Mouse (Mus musculus): Measurements from ENCODE around the gene Trim52. TPM values are rescaled to one million over a fixed set of nuclear protein-coding genes. Genes with fewer than 3 reads are reported as not detected.

The Trim52 gene
- total RNA-seq (2012; rRNA removed) (not detected in 2 replicates), total RNA-seq (2014; rRNA removed) (not detected in 2 replicates), polyA plus RNA-seq (2012; ENCODE audit: insufficient read length, low read depth) (not detected in 2 replicates)

- dilution Hi-C loops (cut with MboI; ENCODE audit: extremely low pct_ligation_motif_present, extremely low pct_unique_long_range_greater_than_20kb, low sequenced_read_pairs) (no loop called here), in situ Hi-C loops (cut with MboI; ENCODE audit: low pct_ligation_motif_present, low pct_unique_long_range_greater_than_20kb, low sequenced_read_pairs) (no loop called here)
- Histone ChIP-seq H3K4me1 (ENCODE audit: control insufficient read depth in 1 of 2, insufficient read depth in 2 of 2) (no peaks in the 10 kb centered on the region), H3K4me2 (ENCODE audit: insufficient read depth, low read depth, poor library complexity, severe bottlenecking) (no peak within 1 kb of the TSS), H3K79me2 (replicated peaks; ENCODE audit: control insufficient read depth, extremely low read depth, insufficient read depth, poor library complexity, severe bottlenecking) (no peaks in the 10 kb centered on the region), H3K4me3 (replicated peaks in 1 of 3; ENCODE audit: low read depth in 2 of 3, low read length in 2 of 3, poor library complexity in 1 of 3) (no peak within 1 kb of the TSS), H3K9ac (ENCODE audit: insufficient read depth, low read depth) (no peak within 1 kb of the TSS), H3K9me3 (replicated peaks; ENCODE audit: low read length) (peaks cover 23% of the 10 kb centered on the region), H3K27ac (ENCODE audit: insufficient read depth, low read depth) (no peak within 1 kb of the TSS), H3K36me3 (replicated peaks in 1 of 2; ENCODE audit: control insufficient read depth in 1 of 2, insufficient read depth in 1 of 2, low read length in 1 of 2) (no peaks in the 10 kb centered on the region), H3K27me3 (replicated peaks) (no peaks in the 10 kb centered on the region)
- no peak for DNase-seq (ENCODE audit: extremely low read depth)
- TF ChIP-seq GABPA (IDR thresholded peaks at IDR 0.05; ENCODE audit: insufficient replicate concordance, low read depth, low read length), result no peak
- TF ChIP-seq MXI1 (IDR thresholded peaks at IDR 0.05; ENCODE audit: low read depth, low read length), result no peak
- TF ChIP-seq EP300 (IDR thresholded peaks at IDR 0.05; ENCODE audit: low read length), result no peak
Measured at GRCm38 (mm10) chr14:106105980-106106379, at the start of gene Trim52. Gene Trim52, plus strand, starts transcription at chr14:106106198.

- no peaks in the 10 kb centered on the region for H3K36me3 ChIP-seq (replicated peaks in 1 of 2; ENCODE audit: control insufficient read depth in 1 of 2, insufficient read depth in 1 of 2, low read length in 1 of 2)
- no peak for TF ChIP-seq NRF1 (IDR thresholded peaks at IDR 0.05; ENCODE audit: low read depth, low read length)
- TF ChIP-seq TBP (conservative IDR thresholded peaks at IDR 0.05; ENCODE audit: low read depth, low read length), result no peak
- no peak for TF ChIP-seq JUN (IDR thresholded peaks at IDR 0.05; ENCODE audit: insufficient read depth, low read depth, low read length)
- TF ChIP-seq RCOR1 (conservative IDR thresholded peaks at IDR 0.05; ENCODE audit: low read depth, low read length), result no peak
- no peak for TF ChIP-seq HCFC1 (IDR thresholded peaks at IDR 0.05; ENCODE audit: low read depth, low read length)
- no peak for TF ChIP-seq BHLHE40 (IDR thresholded peaks at IDR 0.05; ENCODE audit: low read depth, low read length)
- no peak for TF ChIP-seq SIN3A (IDR thresholded peaks at IDR 0.05; ENCODE audit: low read length)
- no peak for TF ChIP-seq CHD2 (IDR thresholded peaks at IDR 0.05; ENCODE audit: low read length)
- no peak for TF ChIP-seq KAT2A (IDR thresholded peaks at IDR 0.05; ENCODE audit: insufficient replicate concordance, low read length)
- TF ChIP-seq MAX (IDR thresholded peaks at IDR 0.05; ENCODE audit: low read length), result no peak
- no peak for TF ChIP-seq E2F4 (IDR thresholded peaks at IDR 0.05; ENCODE audit: insufficient replicate concordance, low read depth, low read length)
- TF ChIP-seq POLR2A (IDR thresholded peaks at IDR 0.05; ENCODE audit: low read depth, low read length), result no peak
- dilution Hi-C loops (cut with MboI; ENCODE audit: extremely low pct_ligation_motif_present, extremely low pct_unique_long_range_greater_than_20kb, low sequenced_read_pairs), result no loop called here
- no peak for DNase-seq (ENCODE audit: extremely low read depth)
- H3K9ac ChIP-seq (ENCODE audit: insufficient read depth, low read depth), result no peak overlapping the region
- H3K4me2 ChIP-seq (ENCODE audit: insufficient read depth, low read depth, poor library complexity, severe bottlenecking), result no peak overlapping the region
- H3K4me1 ChIP-seq (ENCODE audit: control insufficient read depth in 1 of 2, insufficient read depth in 2 of 2), result no peaks in the 10 kb centered on the region
- H3K4me3 ChIP-seq (replicated peaks in 1 of 3; ENCODE audit: low read depth in 2 of 3, low read length in 2 of 3, poor library complexity in 1 of 3), result no peak overlapping the region
- no peak overlapping the region for H3K27ac ChIP-seq (ENCODE audit: insufficient read depth, low read depth)
- no peaks in the 10 kb centered on the region for H3K27me3 ChIP-seq (replicated peaks)
- in situ Hi-C loops (cut with MboI; ENCODE audit: low pct_ligation_motif_present, low pct_unique_long_range_greater_than_20kb, low sequenced_read_pairs), result no loop called here
- peaks cover 6% of the 10 kb centered on the region for H3K9me3 ChIP-seq (replicated peaks; ENCODE audit: low read length)
- H3K79me2 ChIP-seq (replicated peaks; ENCODE audit: control insufficient read depth, extremely low read depth, insufficient read depth, poor library complexity, severe bottlenecking), result no peaks in the 10 kb centered on the region
Measured at GRCm38 (mm10) chr14:106072608-106073007, 33.4 kb upstream of the Trim52 start.
